Mouse (Mus musculus) brain, embryonic 14.5 days (tissue): ENCODE results near the gene Egfl7.

Experiments
- CTCF ChIP-seq: fragments of 200-500 bp; IDR thresholded peaks from 2 replicates; pipeline ENCODE4 v1.5.1; 2012; ENCODE audit warnings: inconsistent platforms, mild to moderate bottlenecking, moderate library complexity, borderline replicate concordance; ENCODE audit not compliant: insufficient read depth, insufficient read length; ENCODE audit errors: extremely low read depth
- POLR2A ChIP-seq: fragments of 200-500 bp; IDR thresholded peaks from 2 replicates; pipeline ENCODE4 v1.6.1; 2012; ENCODE audit warnings: mild to moderate bottlenecking, inconsistent platforms, borderline replicate concordance; ENCODE audit not compliant: poor library complexity, insufficient read depth, insufficient read length, severe bottlenecking; ENCODE audit errors: extremely low read depth

DNA sequence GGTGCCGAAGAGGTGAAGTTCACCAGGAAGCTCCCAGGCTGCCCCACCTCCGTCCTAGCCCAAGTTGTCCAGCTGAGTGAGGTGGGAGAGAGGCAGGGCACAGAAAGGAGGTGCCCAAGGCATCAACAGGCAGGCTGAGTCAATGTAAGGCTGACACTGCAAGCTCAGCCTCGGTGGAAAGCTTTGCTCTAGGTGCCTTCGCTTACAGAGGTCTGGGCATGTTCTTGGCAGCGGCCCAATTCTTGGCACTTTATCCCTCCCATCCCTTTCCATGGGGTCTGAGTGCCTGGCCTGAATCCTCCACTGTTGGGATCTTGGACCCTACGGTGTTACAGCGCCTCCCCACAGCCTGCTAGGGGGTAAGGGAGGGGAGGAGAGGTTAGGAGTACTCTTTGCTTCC is 2.9 kb downstream of the Egfl7 start:
- TF ChIP-seq POLR2A (no peak), CTCF (no peak)
